Mouse (Mus musculus) neural tube, embryonic 15.5 days (tissue): ENCODE measurements around the gene Ip6k3. TPM values are rescaled to one million over a fixed set of nuclear protein-coding genes. Genes with fewer than 3 reads are reported as not detected.

Source experiments
- ATAC-seq: fragments of 200-750 bp; cut with Nextera tagmentation; 2 replicates; pipeline ENCODE4 v1.8.0; 2017; ENCODE audit warnings: mild to moderate bottlenecking, moderate TSS enrichment, moderate library complexity; ENCODE audit not compliant: low FRiP score
- H3K27ac ChIP-seq: fragments of 300-500 bp; sonication (generic); replicated peaks from 2 replicates; pipeline ENCODE4 v1.5.1; 2015; ENCODE audit warnings: mild to moderate bottlenecking, inconsistent platforms
- H3K27me3 ChIP-seq: fragments of 300-500 bp; sonication (generic); replicated peaks from 2 replicates; pipeline ENCODE4 v1.6.1; 2015; ENCODE audit warnings: inconsistent platforms
- H3K36me3 ChIP-seq: fragments of 300-500 bp; sonication (generic); 2 replicates; pipeline ENCODE4 v1.6.1; 2015; ENCODE audit warnings: inconsistent platforms
- H3K4me1 ChIP-seq: fragments of 300-500 bp; sonication (generic); 2 replicates; pipeline ENCODE4 v1.6.1; 2015; ENCODE audit warnings: inconsistent platforms
- H3K4me2 ChIP-seq: fragments of 300-500 bp; sonication (generic); 2 replicates; pipeline ENCODE4 v1.6.1; 2015; ENCODE audit warnings: inconsistent platforms, mild to moderate bottlenecking, moderate library complexity
- H3K4me3 ChIP-seq: fragments of 300-500 bp; sonication (generic); replicated peaks from 2 replicates; pipeline ENCODE4 v1.5.1; 2015; ENCODE audit warnings: mild to moderate bottlenecking, inconsistent platforms
- H3K9ac ChIP-seq: fragments of 300-500 bp; sonication (generic); replicated peaks from 2 replicates; pipeline ENCODE4 v1.6.1; 2015; ENCODE audit warnings: mild to moderate bottlenecking, inconsistent platforms
- H3K9me3 ChIP-seq: fragments of 300-500 bp; sonication (generic); replicated peaks from 2 replicates; pipeline ENCODE4 v1.6.1; 2016; ENCODE audit warnings: inconsistent platforms
- WGBS: fragments of 180-500 bp; shearing (Covaris S2); methylation state at CpG from one replicate; pipeline ENCODE4 v1.1.7; 2015; ENCODE audit warnings: mixed read lengths; 5-methylcytosine and 5-hydroxymethylcytosine counted together
- polyA plus RNA-seq: library from polyadenylated mRNA; unstranded; fragments of >200 nt; fragmentation: Nextera tagmentation; extraction: Ambion mirVana; gene quantifications from 2 replicates; pipeline ENCODE4 v1.2.1, GENCODE M21; 2015

Gene Ip6k3
- polyA plus RNA-seq, 1 experiment from 2014 or later: 0.23 TPM

DNA sequence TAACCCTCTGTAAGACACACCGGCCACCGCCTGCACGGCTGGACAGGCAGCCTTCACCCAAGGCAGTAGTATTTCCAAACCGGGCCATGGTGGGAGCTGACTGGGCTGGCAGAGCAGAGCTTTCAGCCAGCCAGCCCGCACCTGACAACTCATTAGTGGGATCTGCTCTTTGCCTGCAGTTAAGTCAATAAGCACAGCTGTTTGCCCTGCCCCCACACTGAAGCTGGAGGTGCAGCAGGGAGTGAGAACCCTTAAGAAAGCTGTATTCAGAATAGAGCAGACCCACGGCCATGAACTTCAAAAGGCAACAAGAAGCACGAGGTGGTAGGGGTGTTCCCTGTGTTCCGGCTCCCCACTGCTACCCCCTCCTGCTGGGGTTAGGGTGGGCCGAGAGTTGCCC lies 37.3 kb downstream of the Ip6k3 start:
- Histone ChIP-seq H3K4me2 (peak overlapping the region; percentile 5; the same call in 1 of the 2 replicates), H3K9ac (0 out of 2 replicates have a peak overlapping the region, but pooled peaks have one; percentile 18), H3K27me3 (0 out of 2 replicates have a peak, but pooled peaks cover 6% of the 10 kb centered on the region), H3K4me3 (no peak overlapping the region), H3K9me3 (no peaks in the 10 kb centered on the region), H3K27ac (0 out of 2 replicates have a peak overlapping the region, but pooled peaks have one; percentile 23), H3K4me1 (peaks cover 80% of the 10 kb centered on the region), H3K36me3 (no peaks in the 10 kb centered on the region)
- WGBS: 47% methylated on average over 9 of the region's 9 CpGs
- no peak for ATAC-seq

DNA sequence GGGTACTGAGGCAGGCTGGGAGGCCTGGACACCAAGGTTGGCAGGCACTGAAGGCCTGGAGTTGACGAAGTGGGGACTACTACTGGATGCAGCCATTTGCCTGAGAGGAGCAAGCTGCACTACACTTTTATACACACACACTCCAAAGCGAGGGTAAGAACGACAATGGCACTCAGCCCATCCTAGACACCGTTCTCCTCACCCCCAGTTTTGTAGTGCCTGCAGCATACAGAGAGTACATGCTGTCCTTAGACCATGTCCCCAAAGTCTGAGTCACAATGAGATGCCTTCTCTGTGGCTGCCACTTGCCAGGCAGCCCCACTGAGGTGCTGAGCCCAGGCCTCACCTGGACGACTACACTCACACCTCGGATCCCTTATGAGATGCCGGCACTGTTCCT lies 37.8 kb downstream of the Ip6k3 start:
- Histone ChIP-seq H3K9me3 (no peaks in the 10 kb centered on the region), H3K27ac (0 out of 2 replicates have a peak overlapping the region, but pooled peaks have one; percentile 23), H3K9ac (0 out of 2 replicates have a peak overlapping the region, but pooled peaks have one; percentile 18), H3K36me3 (no peaks in the 10 kb centered on the region), H3K27me3 (0 out of 2 replicates have a peak, but pooled peaks cover 6% of the 10 kb centered on the region), H3K4me3 (no peak overlapping the region), H3K4me2 (peak overlapping the region; percentile 5; the same call in 1 of the 2 replicates), H3K4me1 (peaks cover 80% of the 10 kb centered on the region)
- WGBS: 84% methylated on average over 7 of the region's 7 CpGs
- no peak for ATAC-seq

DNA sequence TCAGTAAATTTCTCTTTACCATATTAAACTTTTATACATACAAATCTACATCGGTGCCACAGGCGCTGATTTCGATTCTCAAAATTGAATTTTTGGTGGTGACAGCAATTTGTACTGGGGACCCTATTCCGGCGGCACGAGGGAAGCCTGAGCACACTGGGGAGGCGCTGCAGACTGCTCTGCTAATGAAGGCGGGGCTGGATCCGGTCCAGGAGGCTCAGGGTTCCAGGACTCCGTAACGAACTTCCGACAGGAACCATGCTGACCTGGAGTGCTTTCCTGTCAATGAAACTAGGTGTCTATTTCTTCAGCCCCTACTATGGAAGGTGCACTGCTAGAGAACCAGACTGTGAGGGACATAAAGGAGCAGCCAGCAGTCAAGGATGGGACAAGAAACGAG lies 38.3 kb downstream of the Ip6k3 start:
- Histone ChIP-seq H3K4me3 (no peak overlapping the region), H3K27ac (no peak overlapping the region), H3K9ac (no peak overlapping the region), H3K36me3 (peaks cover under 1% of the 10 kb centered on the region; the same call in 1 of the 2 replicates), H3K4me2 (no peak overlapping the region), H3K4me1 (peaks cover 81% of the 10 kb centered on the region), H3K27me3 (0 out of 2 replicates have a peak, but pooled peaks cover 6% of the 10 kb centered on the region), H3K9me3 (no peaks in the 10 kb centered on the region)
- WGBS: 72% methylated on average over 13 of the region's 13 CpGs
- no peak for ATAC-seq

DNA sequence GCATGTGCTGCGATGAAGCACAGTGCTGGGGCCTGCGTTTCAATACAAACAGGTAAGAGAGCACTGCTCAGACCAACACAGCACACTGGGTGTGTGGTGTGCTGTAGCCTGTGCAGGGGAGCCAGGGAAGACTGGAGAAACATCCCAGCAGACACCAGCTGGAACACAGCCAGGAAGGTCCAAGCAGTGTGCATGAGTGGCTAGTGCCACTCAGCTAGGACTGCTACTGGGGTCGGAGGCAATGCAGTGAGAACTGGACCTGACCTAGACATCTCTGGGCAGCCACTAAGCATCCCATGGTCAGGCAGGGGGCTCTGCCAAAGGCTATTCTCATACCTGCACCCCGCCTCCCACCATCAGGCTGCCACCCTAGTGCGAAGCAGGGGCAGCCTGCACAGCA lies 39.4 kb downstream of the Ip6k3 start:
- Histone ChIP-seq H3K27ac (no peak overlapping the region), H3K36me3 (peaks cover 12% of the 10 kb centered on the region), H3K4me1 (peaks cover 74% of the 10 kb centered on the region), H3K27me3 (peaks cover 14% of the 10 kb centered on the region; the same call in 1 of the 2 replicates), H3K4me3 (no peak overlapping the region), H3K9me3 (no peaks in the 10 kb centered on the region), H3K9ac (no peak overlapping the region; the same call in 1 of the 2 replicates), H3K4me2 (no peak overlapping the region)
- ATAC-seq: no peak
- 93% methylated on average over 5 of the region's 5 CpGs for WGBS

DNA sequence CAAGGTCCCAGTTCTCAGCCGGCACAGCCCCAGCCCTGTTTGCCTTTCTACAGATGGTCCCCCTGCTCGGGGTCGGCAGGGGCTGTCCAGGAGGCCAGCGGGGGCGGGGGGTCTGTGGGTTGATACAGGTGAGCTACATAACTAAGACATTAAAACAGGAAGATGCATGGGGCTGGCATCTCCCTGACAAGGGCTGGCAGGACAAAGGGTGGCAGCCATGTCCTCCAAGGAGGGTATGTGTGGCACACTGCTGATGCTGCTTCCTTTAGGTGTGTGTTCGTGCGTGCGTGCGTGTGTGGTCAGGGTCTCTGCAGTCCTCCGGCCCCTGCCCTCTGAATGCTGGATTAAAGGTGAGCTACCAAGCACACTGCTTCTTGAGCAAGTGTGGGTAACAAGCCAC lies 40.6 kb downstream of the Ip6k3 start:
- 0 out of 2 replicates have a peak overlapping the region, but pooled peaks have one; percentile 28 for H3K9ac ChIP-seq
- peaks cover 22% of the 10 kb centered on the region for H3K36me3 ChIP-seq
- no peak for ATAC-seq
- peaks cover 16% of the 10 kb centered on the region; the same call in 1 of the 2 replicates for H3K27me3 ChIP-seq
- H3K4me3 ChIP-seq: no peak overlapping the region
- 0 out of 2 replicates have a peak overlapping the region, but pooled peaks have one; percentile 23 for H3K27ac ChIP-seq
- 84% methylated on average over 10 of the region's 10 CpGs for WGBS
- H3K4me1 ChIP-seq: peaks cover 62% of the 10 kb centered on the region
- H3K9me3 ChIP-seq: no peaks in the 10 kb centered on the region
- no peak overlapping the region for H3K4me2 ChIP-seq

DNA sequence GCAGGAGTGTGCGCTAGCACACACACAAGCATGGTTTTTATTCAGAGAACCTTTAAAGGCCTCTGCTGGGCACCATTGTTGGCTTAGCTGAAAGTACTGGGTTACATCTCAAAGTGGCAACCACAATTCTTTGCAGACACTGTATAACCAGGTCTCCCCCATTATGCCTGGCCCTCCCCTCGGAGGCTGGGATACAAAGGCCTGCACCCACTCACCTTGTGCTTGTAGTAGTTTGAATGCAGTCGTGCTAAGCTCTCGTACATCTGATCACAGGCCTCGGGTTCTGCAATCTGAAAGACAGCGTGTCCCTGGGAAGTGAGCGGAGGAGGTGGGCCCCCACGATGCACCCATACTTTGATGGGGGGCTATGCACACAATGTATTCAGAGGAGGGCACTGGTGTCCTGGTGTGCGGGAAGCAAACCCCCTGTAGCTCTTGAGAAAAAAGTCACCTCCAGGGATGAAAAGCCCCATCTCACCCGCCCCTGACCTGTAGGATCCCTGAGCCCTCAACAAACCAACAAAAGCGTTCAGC lies 41.9 kb downstream of the Ip6k3 start:
- no peak overlapping the region; the same call in 1 of the 2 replicates for H3K9ac ChIP-seq
- WGBS: 85% methylated on average over 11 of the region's 11 CpGs
- H3K27me3 ChIP-seq: peaks cover 17% of the 10 kb centered on the region; the same call in 1 of the 2 replicates
- peaks cover 60% of the 10 kb centered on the region for H3K4me1 ChIP-seq
- H3K36me3 ChIP-seq: peaks cover 22% of the 10 kb centered on the region
- H3K4me2 ChIP-seq: no peak overlapping the region
- no peak overlapping the region for H3K4me3 ChIP-seq
- no peak overlapping the region for H3K27ac ChIP-seq
- no peak for ATAC-seq
- no peaks in the 10 kb centered on the region for H3K9me3 ChIP-seq

DNA sequence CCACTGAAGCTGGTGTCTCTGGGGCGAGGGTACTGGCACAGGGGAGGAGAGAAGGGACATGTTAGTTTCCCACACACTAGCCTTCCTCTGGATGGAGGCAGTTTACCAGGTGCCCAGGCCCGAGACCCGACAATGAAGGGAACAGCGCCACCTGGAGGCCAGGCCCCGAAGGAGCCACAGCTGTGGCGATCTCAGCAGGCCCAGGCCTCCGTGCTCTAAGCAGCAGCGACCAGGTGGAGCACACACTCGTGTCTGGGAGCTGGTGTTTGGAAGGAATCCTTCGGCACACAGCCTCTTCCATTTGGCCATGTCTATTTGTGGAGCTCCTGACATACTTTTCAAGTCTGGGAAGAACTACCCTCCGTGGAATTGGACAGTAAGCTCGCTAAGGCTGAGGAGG lies 42.4 kb downstream of the Ip6k3 start:
- peaks cover 22% of the 10 kb centered on the region for H3K36me3 ChIP-seq
- H3K27me3 ChIP-seq: peaks cover 17% of the 10 kb centered on the region; the same call in 1 of the 2 replicates
- H3K4me3 ChIP-seq: no peak overlapping the region
- peaks cover 60% of the 10 kb centered on the region for H3K4me1 ChIP-seq
- WGBS: 35% methylated on average over 12 of the region's 12 CpGs
- H3K4me2 ChIP-seq: no peak overlapping the region
- no peak overlapping the region for H3K9ac ChIP-seq
- 0 out of 2 replicates have a peak overlapping the region, but pooled peaks have one; percentile 23 for H3K27ac ChIP-seq
- ATAC-seq: no peak
- no peaks in the 10 kb centered on the region for H3K9me3 ChIP-seq

DNA sequence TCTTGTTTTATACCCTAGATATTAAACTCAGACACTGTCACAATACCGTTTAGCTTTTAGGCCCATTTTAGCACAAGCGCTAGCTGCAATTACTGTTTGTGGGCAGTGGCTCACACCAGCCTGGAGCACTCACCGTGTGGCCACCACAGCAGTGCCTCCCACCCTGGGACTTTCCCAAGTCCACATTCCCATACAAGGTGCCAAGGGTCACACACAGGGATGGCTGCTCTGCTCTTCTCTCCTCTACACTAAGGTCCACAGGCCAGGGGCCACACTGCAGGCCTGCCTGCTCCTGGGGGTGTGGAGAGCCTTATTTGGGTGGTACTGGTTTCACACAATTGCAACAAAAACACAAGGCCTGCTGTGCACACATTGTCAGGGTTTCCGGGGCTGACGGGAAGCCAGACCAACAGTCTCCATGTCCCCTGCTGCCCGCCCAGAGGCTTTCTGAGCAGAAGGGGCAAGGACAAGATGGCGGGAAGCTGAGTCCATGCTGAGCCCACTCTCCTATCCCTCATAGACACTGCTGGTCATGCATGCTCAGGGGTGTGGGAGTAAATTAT lies 43.7 kb downstream of the Ip6k3 start:
- peaks cover 51% of the 10 kb centered on the region for H3K4me1 ChIP-seq
- H3K4me3 ChIP-seq: no peak overlapping the region
- no peaks in the 10 kb centered on the region for H3K9me3 ChIP-seq
- no peak overlapping the region for H3K4me2 ChIP-seq
- WGBS: 83% methylated on average over 7 of the region's 7 CpGs
- peaks cover 22% of the 10 kb centered on the region for H3K36me3 ChIP-seq
- ATAC-seq: no peak
- peaks cover 17% of the 10 kb centered on the region; the same call in 1 of the 2 replicates for H3K27me3 ChIP-seq
- no peak overlapping the region for H3K27ac ChIP-seq
- no peak overlapping the region for H3K9ac ChIP-seq

DNA sequence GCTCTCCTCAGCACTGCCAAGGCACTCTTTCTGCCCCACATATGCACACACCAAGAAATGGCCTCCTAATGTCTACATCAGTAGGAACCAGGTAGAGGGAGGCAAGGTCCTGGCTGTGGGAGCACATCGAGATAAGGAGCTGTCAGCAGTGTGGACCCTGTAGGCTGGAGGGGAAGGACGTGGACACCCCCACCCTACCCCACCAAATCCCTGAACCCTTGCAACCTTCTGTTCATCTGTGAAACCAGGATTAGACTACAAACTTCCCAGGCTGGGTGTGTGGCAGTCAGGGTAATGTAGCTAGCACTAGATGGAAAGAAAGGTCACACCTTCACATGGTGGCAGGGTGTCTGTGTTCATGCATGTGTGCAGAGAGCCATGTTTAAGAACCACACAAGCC lies 44.5 kb downstream of the Ip6k3 start:
- H3K9ac ChIP-seq: no peak overlapping the region
- no peak overlapping the region for H3K4me2 ChIP-seq
- no peak overlapping the region for H3K27ac ChIP-seq
- ATAC-seq: no peak
- WGBS: 96% methylated on average over 2 of the region's 2 CpGs
- H3K27me3 ChIP-seq: peaks cover 15% of the 10 kb centered on the region; the same call in 1 of the 2 replicates
- peaks cover 47% of the 10 kb centered on the region for H3K4me1 ChIP-seq
- H3K4me3 ChIP-seq: no peak overlapping the region
- peaks cover 22% of the 10 kb centered on the region for H3K36me3 ChIP-seq
- no peaks in the 10 kb centered on the region for H3K9me3 ChIP-seq

DNA sequence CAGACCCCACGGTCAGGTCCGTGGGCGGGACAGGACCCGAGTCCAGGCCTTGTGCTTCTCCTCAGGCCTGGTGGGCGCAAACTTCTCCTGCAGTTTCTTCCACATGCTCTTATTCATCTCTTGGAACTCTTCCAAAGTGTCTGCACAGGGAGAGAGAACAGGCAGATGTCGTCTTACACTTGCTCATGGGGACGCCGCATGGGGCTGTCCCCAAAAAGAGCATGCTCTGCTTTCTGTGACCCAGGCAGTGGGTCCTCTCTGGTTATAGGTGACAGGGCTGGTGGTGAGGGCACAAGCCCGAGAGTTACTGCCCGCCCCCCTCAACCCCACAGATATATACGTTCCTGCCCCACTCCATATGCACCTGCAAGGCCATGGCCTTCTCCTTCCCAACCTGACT lies 44.9 kb downstream of the Ip6k3 start:
- ATAC-seq: no peak
- WGBS: 83% methylated on average over 11 of the region's 11 CpGs
- H3K9ac ChIP-seq: no peak overlapping the region
- peaks cover 15% of the 10 kb centered on the region; the same call in 1 of the 2 replicates for H3K27me3 ChIP-seq
- H3K4me2 ChIP-seq: no peak overlapping the region
- H3K36me3 ChIP-seq: peaks cover 22% of the 10 kb centered on the region
- H3K27ac ChIP-seq: no peak overlapping the region
- H3K9me3 ChIP-seq: no peaks in the 10 kb centered on the region
- peaks cover 43% of the 10 kb centered on the region for H3K4me1 ChIP-seq
- H3K4me3 ChIP-seq: no peak overlapping the region

DNA sequence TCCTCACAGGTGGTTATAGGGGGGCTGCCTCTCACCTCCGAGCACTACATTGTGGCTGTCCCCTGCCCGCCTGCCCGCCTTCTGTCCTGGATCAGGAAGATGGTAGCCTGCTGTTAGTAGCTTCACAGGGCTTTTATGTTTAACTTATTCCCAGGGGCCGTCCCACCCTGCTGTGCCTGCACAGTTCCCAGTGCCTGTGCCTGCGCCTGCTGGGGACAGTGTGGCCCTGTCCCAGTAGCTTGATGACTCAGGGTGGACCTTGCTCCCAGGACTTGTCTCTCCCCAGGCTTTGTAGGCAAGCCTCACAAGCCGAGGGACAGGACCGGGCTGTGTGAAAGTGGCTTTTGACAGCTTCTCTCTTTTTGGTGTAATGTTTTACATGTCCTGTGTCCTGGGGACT lies 45.8 kb downstream of the Ip6k3 start:
- no peak overlapping the region for H3K9ac ChIP-seq

DNA sequence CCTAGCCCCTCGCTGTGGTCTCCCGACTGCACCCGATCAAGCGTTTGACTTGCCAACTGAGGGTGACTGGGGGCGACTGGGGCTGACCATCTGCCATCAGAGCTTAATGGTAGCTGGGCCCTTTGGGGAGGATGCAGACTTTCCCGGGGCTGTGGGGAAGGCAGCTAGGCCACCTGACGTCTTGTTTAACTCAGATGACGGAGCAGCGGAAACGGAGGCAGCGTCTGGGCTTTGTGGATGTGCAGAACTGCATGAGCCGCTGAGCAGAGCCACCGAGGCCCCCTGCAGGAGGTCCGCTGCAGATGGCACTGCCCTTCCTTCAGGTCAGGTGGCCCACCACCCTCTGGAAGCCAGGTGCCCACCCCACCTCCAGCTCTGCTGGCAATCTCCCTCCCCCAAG lies 46.3 kb downstream of the Ip6k3 start:
- Histone ChIP-seq H3K9me3 (no peaks in the 10 kb centered on the region), H3K4me1 (peaks cover 32% of the 10 kb centered on the region), H3K27me3 (peaks cover 15% of the 10 kb centered on the region; the same call in 1 of the 2 replicates), H3K27ac (no peak overlapping the region), H3K9ac (no peak overlapping the region), H3K36me3 (peaks cover 22% of the 10 kb centered on the region), H3K4me3 (no peak overlapping the region), H3K4me2 (no peak overlapping the region)
- ATAC-seq: 0 out of 2 replicates have a peak, but pooled peaks have one; percentile 4
- WGBS: 39% methylated on average over 14 of the region's 14 CpGs

More for the DNA sequence above, 45.8 kb downstream of the Ip6k3 start:
- Histone ChIP-seq H3K36me3 (peaks cover 22% of the 10 kb centered on the region), H3K4me1 (peaks cover 35% of the 10 kb centered on the region), H3K9me3 (no peaks in the 10 kb centered on the region), H3K4me2 (no peak overlapping the region), H3K27me3 (peaks cover 15% of the 10 kb centered on the region; the same call in 1 of the 2 replicates), H3K27ac (no peak overlapping the region), H3K4me3 (no peak overlapping the region)
- WGBS: 76% methylated on average over 7 of the region's 7 CpGs
- ATAC-seq: no peak
